Mouse (Mus musculus) kidney, embryonic 14.5 days (tissue): ENCODE results near the gene Minos1. TPM values are rescaled to one million over a fixed set of nuclear protein-coding genes. Genes with fewer than 3 reads are reported as not detected.

Experiments
- ATAC-seq: fragments of 200-750 bp; cut with Nextera tagmentation; 2 replicates; pipeline ENCODE4 v1.8.0; 2017; ENCODE audit warnings: moderate number of reproducible peaks, mild to moderate bottlenecking, moderate TSS enrichment, moderate library complexity; ENCODE audit not compliant: low FRiP score, low TSS enrichment
- H3K27ac ChIP-seq: fragments of 300-500 bp; sonication (generic); 2 replicates; pipeline ENCODE4 v1.5.1; 2014; ENCODE audit warnings: low read depth, mild to moderate bottlenecking, low read length, moderate library complexity, mixed read lengths
- H3K27me3 ChIP-seq: fragments of 300-500 bp; sonication (generic); 2 replicates; pipeline ENCODE4 v1.6.1; 2014; ENCODE audit warnings: mild to moderate bottlenecking, low read length; ENCODE audit not compliant: control insufficient read depth, insufficient read depth
- H3K36me3 ChIP-seq: fragments of 300-500 bp; sonication (generic); 2 replicates; pipeline ENCODE4 v1.6.1; 2014; ENCODE audit warnings: low read length, mixed read lengths; ENCODE audit not compliant: control insufficient read depth, insufficient read depth
- H3K4me1 ChIP-seq: fragments of 300-500 bp; sonication (generic); 2 replicates; pipeline ENCODE4 v1.6.1; 2014; ENCODE audit warnings: low read length, mixed read lengths; ENCODE audit not compliant: control insufficient read depth, insufficient read depth
- H3K4me2 ChIP-seq: fragments of 300-500 bp; sonication (generic); replicated peaks from 2 replicates; pipeline ENCODE4 v1.6.1; 2014; ENCODE audit warnings: low read depth, mild to moderate bottlenecking, low read length
- H3K4me3 ChIP-seq: fragments of 300-500 bp; sonication (generic); 2 replicates; pipeline ENCODE4 v1.5.1; 2014; ENCODE audit warnings: mild to moderate bottlenecking, low read length
- H3K9ac ChIP-seq: fragments of 300-500 bp; sonication (generic); 2 replicates; pipeline ENCODE4 v1.6.1; 2014; ENCODE audit warnings: low read depth, mild to moderate bottlenecking, low read length, moderate library complexity
- H3K9me3 ChIP-seq: fragments of 300-500 bp; sonication (generic); 2 replicates; pipeline ENCODE4 v1.6.1; 2016; ENCODE audit warnings: low read length; ENCODE audit not compliant: control insufficient read depth
- WGBS: fragments of 180-500 bp; shearing (Covaris S2); extraction: QIAGEN DNeasy Blood & Tissue Kit; methylation state at CpG from one replicate; pipeline ENCODE4 v1.1.7; 2014; 5-methylcytosine and 5-hydroxymethylcytosine counted together
- polyA plus RNA-seq: library from polyadenylated mRNA; unstranded; fragments of >200 nt; fragmentation: Nextera tagmentation; extraction: Ambion mirVana; gene quantifications from 2 replicates; pipeline ENCODE4 v1.2.1, GENCODE M21; 2014

The Minos1 gene
- polyA plus RNA-seq, 1 experiment from 2014 or later: 509 TPM

GRCm38 (mm10) chr4:139131858-139132672 is 1.2 kb upstream of the Minos1 start:
- H3K27ac ChIP-seq: no peak overlapping the region
- H3K4me2 ChIP-seq: no peak overlapping the region
- no peaks in the 10 kb centered on the region for H3K9me3 ChIP-seq
- H3K36me3 ChIP-seq: no peaks in the 10 kb centered on the region
- ATAC-seq: no peak
- H3K4me3 ChIP-seq: no peak overlapping the region
- no peaks in the 10 kb centered on the region for H3K27me3 ChIP-seq
- H3K9ac ChIP-seq: no peak overlapping the region; the same call in 1 of the 2 replicates
- H3K4me1 ChIP-seq: peaks cover 14% of the 10 kb centered on the region
- WGBS: 84% methylated on average over 14 of the region's 14 CpGs

- H3K9ac ChIP-seq: peak overlapping the region; percentile 79
- peak; percentile 56 for ATAC-seq
- H3K4me1 ChIP-seq: peaks cover 14% of the 10 kb centered on the region
- no peaks in the 10 kb centered on the region for H3K36me3 ChIP-seq
- H3K27me3 ChIP-seq: no peaks in the 10 kb centered on the region
- H3K4me2 ChIP-seq: peak overlapping the region; percentile 50
- peak overlapping the region; percentile 70 for H3K4me3 ChIP-seq
- no peaks in the 10 kb centered on the region for H3K9me3 ChIP-seq
- peak overlapping the region; percentile 51 for H3K27ac ChIP-seq
- 2% methylated on average over 56 of the region's 57 CpGs for WGBS
Measured at GRCm38 (mm10) chr4:139129806-139130700, 860 bp downstream of the Minos1 start.

- H3K4me3 ChIP-seq: no peak overlapping the region
- H3K4me1 ChIP-seq: peaks cover 11% of the 10 kb centered on the region
- 98% methylated on average over 3 of the region's 3 CpGs for WGBS
- no peaks in the 10 kb centered on the region for H3K27me3 ChIP-seq
- H3K9ac ChIP-seq: no peak overlapping the region
- H3K4me2 ChIP-seq: no peak overlapping the region
- no peaks in the 10 kb centered on the region for H3K36me3 ChIP-seq
- no peaks in the 10 kb centered on the region for H3K9me3 ChIP-seq
- H3K27ac ChIP-seq: no peak overlapping the region
- no peak for ATAC-seq
Measured at GRCm38 (mm10) chr4:139126475-139126874, 4.4 kb downstream of the Minos1 start.

- ATAC-seq: no peak
Measured at GRCm38 (mm10) chr4:139124940-139125339, 6.0 kb downstream of the Minos1 start.

GRCm38 (mm10) chr4:139122557-139122956 is 8.4 kb downstream of the Minos1 start:
- Histone ChIP-seq H3K27me3 (no peaks in the 10 kb centered on the region), H3K27ac (no peak overlapping the region), H3K4me3 (no peak overlapping the region), H3K9ac (no peak overlapping the region), H3K9me3 (no peaks in the 10 kb centered on the region), H3K4me1 (peaks cover 9% of the 10 kb centered on the region), H3K36me3 (no peaks in the 10 kb centered on the region), H3K4me2 (no peak overlapping the region)
- WGBS: 89% methylated on average over 4 of the region's 4 CpGs
- no peak for ATAC-seq

More at GRCm38 (mm10) chr4:139124940-139125339, 6.0 kb downstream of the Minos1 start:
- peaks cover 17% of the 10 kb centered on the region for H3K4me1 ChIP-seq
- no peak overlapping the region for H3K9ac ChIP-seq
- no peak overlapping the region for H3K27ac ChIP-seq
- H3K4me2 ChIP-seq: no peak overlapping the region
- H3K4me3 ChIP-seq: no peak overlapping the region
- no peaks in the 10 kb centered on the region for H3K9me3 ChIP-seq
- 86% methylated on average over 6 of the region's 6 CpGs for WGBS
- no peaks in the 10 kb centered on the region for H3K36me3 ChIP-seq
- H3K27me3 ChIP-seq: no peaks in the 10 kb centered on the region

- H3K27ac ChIP-seq: no peak overlapping the region
- 71% methylated on average over 7 of the region's 7 CpGs for WGBS
- no peak for ATAC-seq
Measured at GRCm38 (mm10) chr4:139120998-139121397, 9.9 kb downstream of the Minos1 start.

GRCm38 (mm10) chr4:139120281-139120814 is 10.6 kb downstream of the Minos1 start:
- no peaks in the 10 kb centered on the region for H3K27me3 ChIP-seq
- no peak for ATAC-seq
- H3K27ac ChIP-seq: no peak overlapping the region
- WGBS: 46% methylated on average over 4 of the region's 4 CpGs
- no peaks in the 10 kb centered on the region for H3K36me3 ChIP-seq
- H3K9ac ChIP-seq: no peak overlapping the region
- no peaks in the 10 kb centered on the region for H3K9me3 ChIP-seq
- no peak overlapping the region for H3K4me2 ChIP-seq
- H3K4me1 ChIP-seq: peaks cover 9% of the 10 kb centered on the region
- no peak overlapping the region for H3K4me3 ChIP-seq

More at GRCm38 (mm10) chr4:139120998-139121397, 9.9 kb downstream of the Minos1 start:
- Histone ChIP-seq H3K4me1 (peaks cover 9% of the 10 kb centered on the region), H3K27me3 (no peaks in the 10 kb centered on the region), H3K9me3 (no peaks in the 10 kb centered on the region), H3K4me2 (no peak overlapping the region), H3K36me3 (no peaks in the 10 kb centered on the region), H3K9ac (no peak overlapping the region), H3K4me3 (no peak overlapping the region)

- Histone ChIP-seq H3K9ac (no peak overlapping the region), H3K4me1 (peaks cover 18% of the 10 kb centered on the region), H3K4me2 (no peak overlapping the region), H3K27ac (no peak overlapping the region), H3K4me3 (no peak overlapping the region), H3K9me3 (no peaks in the 10 kb centered on the region), H3K36me3 (no peaks in the 10 kb centered on the region), H3K27me3 (no peaks in the 10 kb centered on the region)
- WGBS: 84% methylated on average over 3 of the region's 3 CpGs
- ATAC-seq: no peak; the same call in 1 of the 2 replicates
Measured at GRCm38 (mm10) chr4:139116356-139117063, 14.4 kb downstream of the Minos1 start.
